Mouse (Mus musculus): ENCODE results near the gene Ccdc102a. TPM values are rescaled to one million over a fixed set of nuclear protein-coding genes. Genes with fewer than 3 reads are reported as not detected.

Ccdc102a gene
- polyA plus RNA-seq, 1 experiment from 2014 or later = 46.3 TPM

GRCm38 (mm10) chr8:94899262-94899661 is 18.6 kb downstream of the Ccdc102a start:
- H3K27me3 ChIP-seq = no peaks in the 10 kb centered on the region
- peaks cover 46% of the 10 kb centered on the region for H3K4me1 ChIP-seq
- H3K27ac ChIP-seq = no peak overlapping the region
- no peak for ATAC-seq (ENCODE audit: low FRiP score, low read depth)
- H3K9ac ChIP-seq = no peak overlapping the region
- H3K36me3 ChIP-seq = peaks cover 19% of the 10 kb centered on the region
- no peak overlapping the region for H3K4me3 ChIP-seq
- peak overlapping the region; percentile 45 for H3K4me2 ChIP-seq (replicated peaks)
- WGBS = 15% methylated on average over 11 of the region's 11 CpGs
- H3K9me3 ChIP-seq = no peaks in the 10 kb centered on the region

- Histone ChIP-seq H3K27ac (no peak overlapping the region), H3K9me3 (no peaks in the 10 kb centered on the region), H3K36me3 (no peaks in the 10 kb centered on the region), H3K4me1 (peaks cover 9% of the 10 kb centered on the region), H3K4me2 (replicated peaks) (no peak overlapping the region), H3K4me3 (no peak overlapping the region), H3K27me3 (no peaks in the 10 kb centered on the region), H3K9ac (no peak overlapping the region)
- no peak for ATAC-seq (ENCODE audit: low FRiP score, low read depth)
- 5% methylated on average over 2 of the region's 2 CpGs for WGBS
Observed at GRCm38 (mm10) chr8:94892917-94893316, 25.0 kb downstream of the Ccdc102a start.

- Histone ChIP-seq H3K4me3 (no peak overlapping the region), H3K4me1 (no peaks in the 10 kb centered on the region), H3K4me2 (replicated peaks) (peak overlapping the region; percentile 5; the same call in 1 of the 2 replicates), H3K36me3 (no peaks in the 10 kb centered on the region), H3K9me3 (no peaks in the 10 kb centered on the region), H3K9ac (no peak overlapping the region; the same call in 1 of the 2 replicates), H3K27me3 (no peaks in the 10 kb centered on the region), H3K27ac (no peak overlapping the region)
- ATAC-seq (ENCODE audit: low FRiP score, low read depth) = no peak
- 24% methylated on average over 14 of the region's 14 CpGs for WGBS
Observed at GRCm38 (mm10) chr8:94888383-94889036, 29.4 kb downstream of the Ccdc102a start.

- H3K27ac ChIP-seq = no peak overlapping the region
- WGBS = 49% methylated on average over 4 of the region's 4 CpGs
- H3K36me3 ChIP-seq = no peaks in the 10 kb centered on the region
- H3K4me1 ChIP-seq = peaks cover 6% of the 10 kb centered on the region
- H3K27me3 ChIP-seq = no peaks in the 10 kb centered on the region
- no peak overlapping the region for H3K9ac ChIP-seq
- no peak for ATAC-seq (ENCODE audit: low FRiP score, low read depth)
- H3K4me2 ChIP-seq (replicated peaks) = no peak overlapping the region
- H3K4me3 ChIP-seq = no peak overlapping the region
- H3K9me3 ChIP-seq = no peaks in the 10 kb centered on the region
Observed at GRCm38 (mm10) chr8:94880742-94881141, 37.2 kb downstream of the Ccdc102a start.

- Histone ChIP-seq H3K9me3 (no peaks in the 10 kb centered on the region), H3K4me2 (replicated peaks) (peak overlapping the region; percentile 82), H3K4me3 (peak overlapping the region; percentile 65), H3K27ac (no peak overlapping the region; the same call in 1 of the 2 replicates), H3K9ac (no peak overlapping the region), H3K4me1 (peaks cover 30% of the 10 kb centered on the region), H3K36me3 (no peaks in the 10 kb centered on the region), H3K27me3 (peaks cover 9% of the 10 kb centered on the region)
- 18% methylated on average over 3 of the region's 3 CpGs for WGBS
- no peak for ATAC-seq (ENCODE audit: low FRiP score, low read depth)
Observed at GRCm38 (mm10) chr8:94876820-94877219, 41.1 kb downstream of the Ccdc102a start.

- WGBS = under 1% methylated on average over 30 of the region's 37 CpGs
- H3K4me1 ChIP-seq = peaks cover 36% of the 10 kb centered on the region
- peak within 1 kb of the TSS; percentile 82 for H3K4me2 ChIP-seq (replicated peaks)
- peak within 1 kb of the TSS; percentile 65 for H3K4me3 ChIP-seq
- peaks cover 9% of the 10 kb centered on the region for H3K27me3 ChIP-seq
- H3K36me3 ChIP-seq = no peaks in the 10 kb centered on the region
- peak within 1 kb of the TSS; percentile 79 for H3K9ac ChIP-seq
- ATAC-seq (ENCODE audit: low FRiP score, low read depth) = peak; percentile 81
- peak within 1 kb of the TSS; percentile 73; the same call in 1 of the 2 replicates for H3K27ac ChIP-seq
- H3K9me3 ChIP-seq = no peaks in the 10 kb centered on the region
Observed at GRCm38 (mm10) chr8:94876197-94876730, 41.6 kb downstream of the Ccdc102a start, which contains the start of gene Dok4. Dok4 (minus strand) TSS chr8:94876330.

GRCm38 (mm10) chr8:94875871-94876150 is 42.1 kb downstream of the Ccdc102a start:
- WGBS = 2% methylated on average over 17 of the region's 20 CpGs
- Histone ChIP-seq H3K36me3 (no peaks in the 10 kb centered on the region), H3K4me3 (peak overlapping the region; percentile 65), H3K27ac (peak overlapping the region; percentile 73; the same call in 1 of the 2 replicates), H3K4me1 (peaks cover 40% of the 10 kb centered on the region), H3K4me2 (replicated peaks) (peak overlapping the region; percentile 82), H3K9ac (peak overlapping the region; percentile 79), H3K27me3 (peaks cover 9% of the 10 kb centered on the region), H3K9me3 (no peaks in the 10 kb centered on the region)
- no peak for ATAC-seq (ENCODE audit: low FRiP score, low read depth)

- H3K4me3 ChIP-seq = peak overlapping the region; percentile 65
- ATAC-seq (ENCODE audit: low FRiP score, low read depth) = no peak
- peak overlapping the region; percentile 82 for H3K4me2 ChIP-seq (replicated peaks)
- WGBS = 12% methylated on average over 17 of the region's 17 CpGs
- H3K4me1 ChIP-seq = peaks cover 46% of the 10 kb centered on the region
- H3K9me3 ChIP-seq = no peaks in the 10 kb centered on the region
- peak overlapping the region; percentile 73; the same call in 1 of the 2 replicates for H3K27ac ChIP-seq
- H3K27me3 ChIP-seq = peaks cover 9% of the 10 kb centered on the region
- peak overlapping the region; percentile 79 for H3K9ac ChIP-seq
- H3K36me3 ChIP-seq = no peaks in the 10 kb centered on the region
Observed at GRCm38 (mm10) chr8:94875096-94875870, 42.6 kb downstream of the Ccdc102a start.

- H3K4me3 ChIP-seq = peak overlapping the region; percentile 65; the same call in 1 of the 2 replicates
- no peak for ATAC-seq (ENCODE audit: low FRiP score, low read depth)
- H3K27ac ChIP-seq = no peak overlapping the region
- WGBS = 11% methylated on average over 6 of the region's 6 CpGs
- H3K9me3 ChIP-seq = no peaks in the 10 kb centered on the region
- H3K4me2 ChIP-seq (replicated peaks) = peak overlapping the region; percentile 82
- peaks cover 55% of the 10 kb centered on the region for H3K4me1 ChIP-seq
- no peaks in the 10 kb centered on the region for H3K36me3 ChIP-seq
- H3K9ac ChIP-seq = no peak overlapping the region
- H3K27me3 ChIP-seq = peaks cover 9% of the 10 kb centered on the region
Observed at GRCm38 (mm10) chr8:94874358-94874757, 43.5 kb downstream of the Ccdc102a start.

GRCm38 (mm10) chr8:94872576-94872975 is 45.3 kb downstream of the Ccdc102a start:
- H3K27ac ChIP-seq = no peak overlapping the region
- H3K27me3 ChIP-seq = peaks cover 9% of the 10 kb centered on the region
- no peak for ATAC-seq (ENCODE audit: low FRiP score, low read depth)
- 28% methylated on average over 2 of the region's 2 CpGs for WGBS
- H3K9ac ChIP-seq = peak overlapping the region; percentile 51
- H3K4me3 ChIP-seq = no peak overlapping the region
- H3K9me3 ChIP-seq = no peaks in the 10 kb centered on the region
- peak overlapping the region; percentile 82 for H3K4me2 ChIP-seq (replicated peaks)
- peaks cover 59% of the 10 kb centered on the region for H3K4me1 ChIP-seq
- peaks cover 5% of the 10 kb centered on the region for H3K36me3 ChIP-seq

GRCm38 (mm10) chr8:94872156-94872555 is 45.7 kb downstream of the Ccdc102a start:
- peaks cover 9% of the 10 kb centered on the region for H3K36me3 ChIP-seq
- peaks cover 59% of the 10 kb centered on the region for H3K4me1 ChIP-seq
- peak overlapping the region; percentile 82 for H3K4me2 ChIP-seq (replicated peaks)
- WGBS = 25% methylated on average over 3 of the region's 3 CpGs
- no peak for ATAC-seq (ENCODE audit: low FRiP score, low read depth)
- peak overlapping the region; percentile 74; the same call in 1 of the 2 replicates for H3K27ac ChIP-seq
- H3K4me3 ChIP-seq = no peak overlapping the region
- peaks cover 9% of the 10 kb centered on the region for H3K27me3 ChIP-seq
- peak overlapping the region; percentile 51 for H3K9ac ChIP-seq
- H3K9me3 ChIP-seq = no peaks in the 10 kb centered on the region
